Mouse (Mus musculus) myocyte (in vitro differentiated cells): ENCODE measurements around the gene Hyal3.
A peak's percentile ranks its signal among the peaks of the same experiment; 100 is the strongest.

Source experiments
- CEBPB ChIP-seq: IDR thresholded peaks from 2 replicates; pipeline ENCODE4 v1.6.1; 2011; ENCODE audit warnings: mild to moderate bottlenecking, moderate library complexity; ENCODE audit not compliant: poor library complexity, insufficient read depth, severe bottlenecking
- E2F4 ChIP-seq: IDR thresholded peaks from one replicate; pipeline ENCODE4 v1.6.1; 2011; ENCODE audit warnings: mild to moderate bottlenecking, control low read depth, moderate library complexity; ENCODE audit not compliant: insufficient read depth
- MAX ChIP-seq: IDR thresholded peaks from one replicate; pipeline ENCODE4 v1.6.1; 2011; ENCODE audit warnings: low read depth, mild to moderate bottlenecking, control low read depth
- MYOD1 ChIP-seq, 3 experiments: IDR thresholded peaks; one replicate each; pipeline ENCODE4 v1.6.1; 2011; ENCODE audit warnings: control low read depth in 2 of 3, low read depth in 2 of 3, mild to moderate bottlenecking in 2 of 3, moderate library complexity in 1 of 3; ENCODE audit not compliant: insufficient read length in 2 of 3, control insufficient read depth in 1 of 3
- MYOG ChIP-seq, 3 experiments: IDR thresholded peaks; one replicate each; pipeline ENCODE4 v1.6.1; 2011; ENCODE audit warnings: control low read depth in 2 of 3, low read depth in 2 of 3, mild to moderate bottlenecking in 2 of 3; ENCODE audit not compliant: insufficient read length in 2 of 3, control insufficient read depth in 1 of 3, insufficient read depth in 1 of 3
- POLR2A ChIP-seq: IDR thresholded peaks from one replicate; pipeline ENCODE4 v1.6.1; 2011; ENCODE audit warnings: low read depth, mild to moderate bottlenecking, control low read depth, moderate library complexity; ENCODE audit not compliant: insufficient read length
- POLR2AphosphoS2 ChIP-seq: IDR thresholded peaks from one replicate; pipeline ENCODE4 v1.6.1; 2011; ENCODE audit warnings: low read depth, control low read depth; ENCODE audit not compliant: insufficient read length
- REST ChIP-seq: IDR thresholded peaks from one replicate; pipeline ENCODE4 v1.6.1; 2011; ENCODE audit warnings: mild to moderate bottlenecking, control low read depth, moderate library complexity; ENCODE audit not compliant: insufficient read depth, insufficient read length
- SRF ChIP-seq: IDR thresholded peaks from one replicate; pipeline ENCODE4 v1.6.1; 2011; ENCODE audit warnings: low read depth; ENCODE audit not compliant: control insufficient read depth, insufficient read length
- TCF3 ChIP-seq: IDR thresholded peaks from one replicate; pipeline ENCODE4 v1.6.1; 2011; ENCODE audit warnings: low read depth, control low read depth; ENCODE audit not compliant: insufficient read length
- USF1 ChIP-seq: IDR thresholded peaks from one replicate; pipeline ENCODE4 v1.6.1; 2011; ENCODE audit warnings: low read depth, mild to moderate bottlenecking, control low read depth, moderate library complexity

- TF ChIP-seq POLR2AphosphoS2 (no peak), POLR2A (no peak), MAX (no peak), CEBPB (no peak), SRF (no peak), E2F4 (no peak), USF1 (no peak), TCF3 (no peak), MYOD1 (IDR thresholded peaks at IDR 0.05; ENCODE audit: control insufficient read depth in 1 of 3, insufficient read length in 2 of 3, low read depth in 2 of 3) (no peak), MYOG (IDR thresholded peaks at IDR 0.05; ENCODE audit: control insufficient read depth in 1 of 3, insufficient read depth in 1 of 3, insufficient read length in 2 of 3, low read depth in 2 of 3) (peak in 1 of 3 experiments; percentile 2), REST (no peak)
Measured at GRCm38 (mm10) chr9:107619546-107619879, 38.9 kb downstream of the Hyal3 start.
